Mouse (Mus musculus) large intestine, adult 2 months (tissue): ENCODE results near the gene Tmem242. TPM values are rescaled to one million over a fixed set of nuclear protein-coding genes. Genes with fewer than 3 reads are reported as not detected.

ENCODE experiments used
- DNase-seq: peaks from one replicate; pipeline ENCODE4 v3.0.0-alpha.2; 2012; ENCODE audit warnings: low read depth, low spot score
- WGBS: fragments of 180-500 bp; shearing (Covaris S2); methylation state at CpG from one replicate; pipeline ENCODE4 v1.1.7; 2018; 5-methylcytosine and 5-hydroxymethylcytosine counted together
- polyA plus RNA-seq: library from polyadenylated mRNA; depleted of rRNA; stranded (reverse); fragments of >200 nt; gene quantifications from 2 replicates; pipeline ENCODE4 v1.2.3, GENCODE M21; 2012

Tmem242 gene
- polyA plus RNA-seq, 1 experiment = 12.1 TPM

DNA sequence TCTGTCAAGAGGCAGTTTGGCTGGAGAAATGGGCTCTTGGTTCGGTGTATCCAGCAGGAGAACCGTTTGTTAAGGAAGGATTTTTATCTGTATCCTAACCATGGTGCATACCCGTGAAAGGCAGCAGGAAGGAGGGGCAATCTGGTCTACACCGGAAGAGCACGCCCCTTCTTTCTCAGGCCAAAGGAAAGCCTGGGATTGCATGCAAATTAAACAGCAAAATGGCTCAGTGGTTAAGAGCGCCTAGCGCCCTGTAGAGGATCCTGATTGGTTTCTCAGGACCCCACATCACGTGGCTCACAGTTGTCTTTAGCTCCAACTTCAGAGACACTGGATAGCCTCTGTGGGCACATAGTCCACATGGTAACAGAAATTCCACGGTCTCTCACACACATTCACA, 21.0 kb downstream of the Tmem242 start:
- 83% methylated on average over 9 of the region's 9 CpGs for WGBS

DNA sequence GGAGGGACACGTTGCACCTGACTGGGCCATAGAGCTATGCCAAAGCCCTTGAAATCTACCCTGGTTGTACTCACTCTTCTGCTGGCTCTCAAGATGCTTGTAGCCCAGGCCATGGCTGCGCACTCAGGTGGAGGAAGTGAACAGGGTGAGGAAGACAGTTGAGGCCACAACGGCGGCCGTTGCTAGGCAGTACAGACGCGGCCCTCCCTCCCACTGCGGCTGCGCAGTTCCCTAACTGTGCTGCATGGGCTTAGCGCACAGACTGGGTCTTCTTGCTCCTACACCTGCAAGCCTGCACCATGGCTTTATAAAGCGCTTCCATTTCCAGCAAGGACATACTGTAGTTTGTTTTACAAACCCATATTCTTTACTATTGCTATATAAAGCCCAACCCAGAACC, 21.5 kb downstream of the Tmem242 start, which contains the start of gene Ldhal6b:
TSS of gene Ldhal6b (minus strand) at position 223 of the 400 bp plus-strand sequence.
- 94% methylated on average over 11 of the region's 11 CpGs for WGBS
- DNase-seq = no peak

More for the DNA sequence above, 21.0 kb downstream of the Tmem242 start:
- DNase-seq = no peak

DNA sequence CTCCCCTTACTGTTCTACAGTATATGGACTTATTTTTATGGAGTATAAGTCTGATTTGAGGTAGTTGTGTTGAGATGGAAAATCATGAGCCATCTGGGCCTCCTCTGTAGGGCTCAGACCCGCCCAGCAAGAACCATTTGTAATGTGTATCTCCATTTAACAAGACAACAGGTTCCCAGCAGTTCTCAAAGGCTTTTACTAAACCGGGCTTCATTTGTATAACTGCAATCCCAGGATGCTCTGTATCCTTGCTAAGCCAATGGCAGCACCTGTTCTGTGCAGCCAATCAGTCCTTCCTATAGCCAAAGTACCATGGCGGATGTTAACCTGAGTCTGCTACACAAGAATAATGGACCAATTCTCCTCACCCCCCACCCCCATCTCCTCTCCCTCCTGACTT, 23.5 kb downstream of the Tmem242 start:
- no peak for DNase-seq
- 96% methylated on average over 3 of the region's 3 CpGs for WGBS

GRCm38 (mm10) chr17:5414041-5414440, 26.0 kb downstream of the Tmem242 start:
- DNase-seq = no peak
- 90% methylated on average over 3 of the region's 3 CpGs for WGBS

- no peak for DNase-seq
Measured at GRCm38 (mm10) chr17:5413350-5413749, 26.7 kb downstream of the Tmem242 start.

DNA sequence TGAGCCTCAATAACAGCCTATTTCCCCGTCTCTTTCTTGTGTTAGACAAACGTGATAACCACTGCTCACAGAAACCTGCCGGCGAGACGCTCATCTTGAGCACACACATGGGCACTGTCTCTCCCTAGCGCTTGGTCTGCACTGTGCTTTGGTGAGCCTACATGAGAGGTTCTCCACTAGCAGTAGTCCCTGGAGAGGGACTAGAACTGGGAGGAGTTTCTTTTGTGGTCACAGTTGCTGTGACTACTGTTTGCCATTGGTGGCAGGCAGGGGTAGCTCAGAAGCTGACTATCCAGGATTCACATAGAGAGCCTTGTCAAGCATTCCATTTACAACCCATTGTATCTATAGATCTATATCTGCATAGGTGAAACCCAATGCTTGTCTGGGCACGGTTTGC, 27.3 kb downstream of the Tmem242 start:
- DNase-seq = no peak
- 85% methylated on average over 7 of the region's 7 CpGs for WGBS

More at GRCm38 (mm10) chr17:5413350-5413749, 26.7 kb downstream of the Tmem242 start:
- 89% methylated on average over 13 of the region's 13 CpGs for WGBS

GRCm38 (mm10) chr17:5412301-5412700, 27.8 kb downstream of the Tmem242 start:
- 82% methylated on average over 8 of the region's 8 CpGs for WGBS
- DNase-seq = no peak

GRCm38 (mm10) chr17:5411205-5411604, 28.9 kb downstream of the Tmem242 start:
- WGBS = 89% methylated on average over 17 of the region's 17 CpGs
- no peak for DNase-seq

GRCm38 (mm10) chr17:5410336-5410735, 29.7 kb downstream of the Tmem242 start:
- 69% methylated on average over 4 of the region's 4 CpGs for WGBS
- DNase-seq = no peak

DNA sequence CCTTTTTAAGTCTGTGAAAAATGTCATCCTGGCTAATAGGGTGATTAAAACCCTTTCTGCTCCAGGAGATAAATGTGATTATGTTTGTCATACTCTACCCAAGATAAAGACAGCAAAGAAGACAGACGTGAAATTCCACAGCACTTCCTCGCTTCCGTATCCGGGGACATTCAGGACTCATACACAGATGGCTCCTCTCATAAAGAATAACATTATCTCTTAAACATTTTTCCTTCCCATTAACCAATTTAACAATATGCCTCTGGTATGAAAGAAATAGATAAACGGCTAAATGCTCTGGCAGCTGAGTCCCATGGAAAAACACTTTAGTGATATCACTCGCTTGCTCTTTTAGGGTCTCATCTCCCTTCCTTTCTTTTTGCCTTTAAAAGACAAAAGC, 33.0 kb downstream of the Tmem242 start:
- 67% methylated on average over 6 of the region's 6 CpGs for WGBS
- no peak for DNase-seq

GRCm38 (mm10) chr17:5406566-5406965, 33.5 kb downstream of the Tmem242 start:
- 37% methylated on average over 10 of the region's 10 CpGs for WGBS
- DNase-seq = no peak

DNA sequence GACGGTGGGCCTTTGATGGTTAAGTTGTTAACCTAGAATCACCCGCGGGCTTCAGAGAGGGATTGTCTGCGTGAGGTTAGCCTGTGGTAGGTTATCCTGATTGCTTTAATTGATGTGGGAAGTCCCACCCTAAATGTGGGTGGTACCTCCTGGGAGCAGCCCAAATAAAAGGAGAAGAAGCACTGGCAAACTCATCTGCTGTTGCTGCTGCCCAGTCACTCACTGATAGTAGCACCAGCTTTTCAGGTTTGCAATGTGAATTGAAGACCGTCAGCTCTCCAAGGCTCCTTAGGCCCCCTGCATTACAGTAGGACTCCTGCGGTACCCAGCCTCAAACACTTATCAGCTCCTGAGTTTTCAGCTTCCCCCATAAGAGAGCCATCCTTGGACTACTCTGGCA, 36.2 kb downstream of the Tmem242 start:
- no peak for DNase-seq
- WGBS = 78% methylated on average over 6 of the region's 6 CpGs

- peak; percentile 68 for DNase-seq
- 25% methylated on average over 8 of the region's 8 CpGs for WGBS
Measured at GRCm38 (mm10) chr17:5402624-5403023, 37.4 kb downstream of the Tmem242 start.

- WGBS = 9% methylated on average over 9 of the region's 9 CpGs
- DNase-seq = peak; percentile 27
Measured at GRCm38 (mm10) chr17:5402069-5402468, 38.0 kb downstream of the Tmem242 start.

DNA sequence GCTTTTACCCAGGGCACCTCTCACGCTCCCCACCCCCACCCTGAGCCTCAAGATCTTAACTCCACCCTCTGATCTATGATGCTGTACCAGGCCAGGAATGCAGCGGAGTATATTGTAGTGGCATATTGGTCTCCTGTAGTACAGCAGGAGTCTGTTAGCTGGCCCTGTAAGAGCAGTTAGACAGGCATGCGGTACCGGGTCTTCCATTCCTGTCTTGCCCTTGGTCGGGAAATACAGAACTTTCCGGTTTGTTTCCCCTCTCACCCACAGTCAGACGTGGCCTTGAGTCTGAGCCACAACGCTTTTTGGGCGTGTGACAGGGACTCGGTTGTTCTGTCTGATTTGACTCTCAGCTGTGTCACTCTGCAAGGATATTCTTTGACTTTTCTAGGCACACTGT, 38.8 kb downstream of the Tmem242 start:
- no peak for DNase-seq
- 65% methylated on average over 10 of the region's 10 CpGs for WGBS

GRCm38 (mm10) chr17:5400435-5401090, 39.5 kb downstream of the Tmem242 start:
- 58% methylated on average over 14 of the region's 14 CpGs for WGBS
- no peak for DNase-seq

DNA sequence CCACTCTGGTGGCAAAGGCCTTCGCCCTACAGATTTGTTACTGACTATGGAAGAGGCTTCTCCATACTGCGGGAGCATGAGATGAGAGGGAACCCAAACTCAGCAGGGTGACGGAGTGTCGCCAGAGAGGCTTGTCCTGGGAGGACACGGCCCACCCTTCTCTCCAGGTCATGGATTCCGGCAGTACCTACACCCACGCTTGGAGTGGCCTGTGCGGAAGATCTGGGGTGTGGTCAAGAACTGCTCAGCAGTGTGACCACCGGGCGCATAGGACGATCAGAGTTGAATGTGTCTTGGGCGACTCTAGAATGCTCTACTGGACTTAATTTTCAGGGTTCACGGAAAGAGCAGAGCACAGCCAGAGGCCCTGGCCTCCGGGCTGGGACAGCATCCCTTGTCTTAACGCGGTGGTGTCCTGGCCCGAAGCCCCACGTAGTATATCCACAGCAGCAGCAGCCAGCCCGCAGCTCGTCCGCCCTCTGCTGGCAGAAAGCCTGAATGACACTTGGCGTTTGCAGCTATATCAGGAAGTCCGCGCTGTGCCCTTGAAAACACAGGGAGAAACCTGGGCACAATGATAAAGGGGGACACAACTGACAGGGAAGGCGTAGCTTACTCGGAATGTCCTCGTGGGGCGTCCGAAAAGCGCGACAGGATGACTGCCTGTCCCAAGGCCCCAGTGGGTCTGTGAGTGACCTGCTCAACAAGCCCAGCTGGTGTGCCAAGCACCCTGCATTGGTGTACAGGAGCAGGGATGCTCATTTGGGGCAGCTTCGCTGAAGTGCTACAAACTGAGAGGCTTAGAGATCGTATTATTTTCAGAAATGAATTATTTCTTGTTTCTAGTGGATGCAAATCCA, 42.7 kb downstream of the Tmem242 start:
- DNase-seq = peak; percentile 44
- 29% methylated on average over 33 of the region's 33 CpGs for WGBS

- 88% methylated on average over 5 of the region's 5 CpGs for WGBS
- no peak for DNase-seq
Measured at GRCm38 (mm10) chr17:5396213-5396612, 43.8 kb downstream of the Tmem242 start.

DNA sequence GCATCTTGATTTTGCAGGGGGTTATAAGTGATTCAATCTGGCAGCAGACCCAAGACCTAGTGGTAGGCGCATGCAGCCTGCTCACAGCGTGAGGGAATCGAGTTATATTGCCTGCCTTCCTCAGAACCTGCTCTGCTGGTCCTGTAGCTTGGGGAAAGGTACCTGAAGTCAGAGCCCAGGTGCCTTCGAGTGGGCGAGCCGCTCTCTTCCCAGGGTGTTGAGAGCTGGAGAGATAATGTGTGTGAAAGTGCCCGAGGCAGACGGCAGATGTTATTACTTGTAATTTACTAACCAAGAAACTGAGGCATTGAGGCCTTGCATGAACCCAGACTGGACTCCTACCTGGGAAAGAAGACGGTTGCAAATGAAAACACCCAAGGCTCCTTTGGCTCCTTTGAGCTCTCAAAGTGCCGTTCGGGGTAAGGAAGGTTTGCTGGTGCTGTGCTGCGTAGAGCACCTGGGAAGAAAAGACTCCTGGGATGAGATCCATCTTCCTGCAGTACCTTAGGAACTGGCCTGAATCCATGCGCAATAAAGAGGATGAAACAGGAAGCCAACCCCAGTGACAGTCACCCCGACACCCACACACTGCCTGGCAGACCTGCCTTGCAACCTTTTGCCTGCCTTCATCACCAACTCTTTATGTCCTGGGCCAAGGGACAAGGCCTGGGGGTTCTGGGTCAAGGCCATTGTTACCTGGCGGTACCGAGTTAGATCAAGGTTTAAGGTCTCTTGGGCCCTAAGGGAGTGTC, 44.4 kb downstream of the Tmem242 start:
- no peak for DNase-seq
- WGBS = 68% methylated on average over 16 of the region's 16 CpGs

DNA sequence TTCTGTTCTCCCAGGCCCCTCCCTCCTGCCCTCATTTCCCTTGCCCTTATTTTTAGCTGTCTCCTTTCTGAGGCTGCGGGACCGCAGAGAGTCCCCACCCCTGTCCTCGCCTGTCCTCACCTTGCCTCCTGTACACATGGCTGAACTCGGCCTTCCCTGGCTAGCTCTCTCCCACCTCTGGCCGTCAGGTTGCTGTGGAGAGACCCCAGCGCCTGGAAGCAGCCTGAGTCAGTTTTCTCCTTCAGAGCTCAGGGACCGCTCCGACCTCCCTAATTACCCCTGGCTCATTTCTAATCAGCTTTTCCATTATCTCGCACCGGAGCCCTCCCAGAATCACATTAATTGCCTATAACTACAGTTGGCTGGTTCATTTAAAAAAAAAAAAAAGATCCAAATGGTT, 49.4 kb downstream of the Tmem242 start:
- DNase-seq = no peak
- 72% methylated on average over 10 of the region's 10 CpGs for WGBS
